Mouse (Mus musculus): Measurements from ENCODE around the gene Gm10720.
"Not testable (repeated sequence)": the region's sequence is repeated elsewhere in the genome, so short reads cannot be mapped to it uniquely, and the experiment has no call there.

DNA sequence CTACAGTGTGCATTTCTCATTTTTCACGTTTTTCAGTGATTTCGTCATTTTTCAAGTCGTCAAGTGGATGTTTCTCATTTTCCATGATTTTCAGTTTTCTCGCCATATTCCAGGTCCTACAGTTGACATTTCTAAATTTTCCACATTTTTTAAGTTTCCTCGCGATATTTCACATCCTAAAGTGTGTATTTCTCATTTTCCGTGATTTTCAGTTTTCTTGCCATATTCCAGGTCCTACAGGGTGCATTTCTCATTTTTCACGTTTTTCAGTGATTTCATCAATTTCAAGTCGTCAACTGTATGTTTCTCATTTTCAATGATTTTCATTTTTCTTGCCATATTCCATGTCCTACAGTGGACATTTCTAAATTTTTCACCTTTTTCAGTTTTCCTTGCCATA is at the start of gene Gm10720:
- TF ChIP-seq CTCF, EP300 (IDR thresholded peaks at IDR 0.05): not testable (repeated sequence)
